Mouse (Mus musculus): ENCODE measurements around the gene Trappc2l.

GRCm38 (mm10) chr8:122566766-122567165 is 44.7 kb upstream of the Trappc2l start:
- no peak for TF ChIP-seq POLR2A (IDR thresholded peaks at IDR 0.05; ENCODE audit: insufficient read length, low read depth)
- TF ChIP-seq SRF (IDR thresholded peaks at IDR 0.05; ENCODE audit: control insufficient read depth, insufficient read length, low read depth) = no peak
- TF ChIP-seq USF1 (IDR thresholded peaks at IDR 0.05; ENCODE audit: low read depth) = no peak
- TF ChIP-seq MAX (IDR thresholded peaks at IDR 0.05; ENCODE audit: low read depth) = no peak
- no peak for TF ChIP-seq E2F4 (IDR thresholded peaks at IDR 0.05; ENCODE audit: insufficient read depth)
- TF ChIP-seq REST (IDR thresholded peaks at IDR 0.05; ENCODE audit: insufficient read depth, insufficient read length) = no peak
- TF ChIP-seq MYOG (IDR thresholded peaks at IDR 0.05; ENCODE audit: control insufficient read depth in 1 of 3, insufficient read depth in 1 of 3, insufficient read length in 2 of 3, low read depth in 2 of 3) = peak in 1 of 3 experiments; percentile 22
- peak in 1 of 3 experiments; percentile 47 for TF ChIP-seq MYOD1 (IDR thresholded peaks at IDR 0.05; ENCODE audit: control insufficient read depth in 1 of 3, insufficient read length in 2 of 3, low read depth in 2 of 3)
- TF ChIP-seq TCF12 (IDR thresholded peaks at IDR 0.05; ENCODE audit: insufficient read depth, poor library complexity, severe bottlenecking) = no peak
- no peak for TF ChIP-seq CEBPB (IDR thresholded peaks at IDR 0.05; ENCODE audit: insufficient read depth, poor library complexity, severe bottlenecking)
- no peak for TF ChIP-seq POLR2AphosphoS2 (IDR thresholded peaks at IDR 0.05; ENCODE audit: insufficient read length, low read depth)

Data from myocyte (in vitro differentiated cells).